Comparison of ENCODE assay signal across 9 mouse cellular contexts in the genomic region with DNA sequence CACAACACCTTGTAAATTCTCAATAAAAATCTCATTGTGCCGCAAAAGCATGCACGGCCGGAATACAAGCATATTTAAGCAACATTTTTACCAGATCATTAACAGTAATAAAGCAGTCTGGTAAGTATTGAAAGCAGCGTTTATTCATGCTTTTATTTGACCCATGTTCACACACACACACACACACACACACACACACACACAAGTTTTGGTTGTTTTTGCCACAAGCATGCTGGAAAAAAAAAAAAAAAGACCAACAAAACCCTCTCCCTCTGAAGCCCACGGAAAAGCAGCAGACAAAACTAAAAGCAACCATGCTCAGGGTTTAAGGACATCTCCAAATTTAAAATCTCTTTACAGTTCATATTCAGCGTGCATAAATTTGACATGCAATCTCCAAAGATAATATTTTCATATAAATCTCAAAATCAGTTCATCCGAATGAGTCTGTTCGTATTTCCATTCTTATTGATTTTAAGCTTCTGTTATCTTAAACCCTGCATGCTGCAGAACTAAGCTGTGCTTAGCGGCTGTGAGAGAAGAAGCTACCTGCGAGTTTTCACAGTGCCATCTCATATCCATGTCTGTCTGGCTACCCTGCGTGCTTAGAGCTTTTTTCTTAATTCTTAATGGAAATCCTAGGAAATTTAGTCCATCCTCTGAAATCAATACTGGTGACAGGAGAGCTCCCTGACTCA.
A peak's percentile ranks its signal among the peaks of the same experiment; 100 is the strongest.
DNase-seq lines count a peak whose midpoint lies in the region; ATAC-seq lines count a peak whose summit lies in the region.
"Had no signal": no experiment of that assay in that cellular context is flagged by ENCODE, and none has a peak within 500 bp of the region (broad histone marks: within the 10 kb centered on the region; RNA-seq: fewer than 3 reads in every experiment).

No protein-coding gene starts in this region.

- peak; percentile 6; the same call in 1 of the 2 replicates for ATAC-seq in heart, embryonic 11.5 days (replicated peaks; ENCODE audit: insufficient number of reproducible peaks, low FRiP score, low TSS enrichment)
- no peak; the same call in 1 of the 2 replicates for ATAC-seq in forebrain, embryonic 15.5 days (replicated peaks)
- ATAC-seq in limb, embryonic 15.5 days (ENCODE audit: insufficient number of reproducible peaks, low FRiP score, low TSS enrichment, low read depth), result no peak
- no peak for ATAC-seq in megakaryocyte progenitor cell, adult 5-6 weeks (replicated peaks; ENCODE audit: poor library complexity)
- ATAC-seq: CD4-positive, CD25-positive, alpha-beta regulatory T cell, adult 4 months had no signal

- intact Hi-C loops in left cerebral cortex, postnatal 10 days (cut with DNase I), result loop anchor here (10.0 kb wide), 1 partner anchor 433 kb away; no protein-coding TSS in a partner anchor

- no peak overlapping the region for H3K9ac ChIP-seq in heart, embryonic 11.5 days (ENCODE audit: low read depth, low read length)
- H3K9ac ChIP-seq in forebrain, embryonic 15.5 days (replicated peaks), result peak overlapping the region; percentile 49
- 0 out of 2 replicates have a peak overlapping the region, but pooled peaks have one; percentile 4 for H3K9ac ChIP-seq in limb, embryonic 15.5 days

- peak overlapping the region; percentile 35 for H3K4me3 ChIP-seq in heart, embryonic 11.5 days (ENCODE audit: low read depth, low read length)
- peak overlapping the region; percentile 44 for H3K4me3 ChIP-seq in forebrain, embryonic 15.5 days
- H3K4me3 ChIP-seq in limb, embryonic 15.5 days, result peak overlapping the region; percentile 38

- no peak overlapping the region for H3K27ac ChIP-seq in heart, embryonic 11.5 days (ENCODE audit: low read depth, low read length)
- H3K27ac ChIP-seq in forebrain, embryonic 15.5 days (replicated peaks), result peak overlapping the region; percentile 94
- H3K27ac ChIP-seq in limb, embryonic 15.5 days, result no peak overlapping the region

- 67% methylated on average over 11 of the region's 11 CpGs for WGBS in heart, embryonic 11.5 days (ENCODE audit: insufficient replicate concordance)
- WGBS in forebrain, embryonic 15.5 days, result 46% methylated on average over 11 of the region's 11 CpGs
- 46% methylated on average over 11 of the region's 11 CpGs for WGBS in limb, embryonic 15.5 days

- peak overlapping the region; percentile 61 for H3K4me2 ChIP-seq in heart, embryonic 11.5 days
- H3K4me2 ChIP-seq in forebrain, embryonic 15.5 days (replicated peaks), result peak overlapping the region; percentile 55
- peak overlapping the region; percentile 57 for H3K4me2 ChIP-seq in limb, embryonic 15.5 days

- H3K27me3 ChIP-seq in heart, embryonic 11.5 days (ENCODE audit: control insufficient read depth, insufficient read depth, low read length), result no peaks in the 10 kb centered on the region
- H3K27me3 ChIP-seq in forebrain, embryonic 15.5 days, result no peaks in the 10 kb centered on the region
- no peaks in the 10 kb centered on the region for H3K27me3 ChIP-seq in limb, embryonic 15.5 days

- DNase-seq in heart, adult 9 months (ENCODE audit: low spot score in 2 of 2), result no peak
- DNase-seq in MN1 (ENCODE audit: low spot score), result peak; percentile 5
- DNase-seq in left cerebral cortex, postnatal 10 days (ENCODE audit: extremely low spot score in 1 of 2, low spot score in 2 of 2), result no peak
- DNase-seq in adrenal gland, postnatal 14 days, result no peak

- H3K9me3 ChIP-seq in heart, embryonic 11.5 days (replicated peaks; ENCODE audit: control insufficient read depth, low read length), result no peaks in the 10 kb centered on the region
- no peaks in the 10 kb centered on the region for H3K9me3 ChIP-seq in forebrain, embryonic 15.5 days
- H3K9me3 ChIP-seq in limb, embryonic 15.5 days, result no peaks in the 10 kb centered on the region

- H3K36me3 ChIP-seq in heart, embryonic 11.5 days (ENCODE audit: control insufficient read depth, insufficient read depth, low read length), result no peaks in the 10 kb centered on the region
- no peaks in the 10 kb centered on the region for H3K36me3 ChIP-seq in forebrain, embryonic 15.5 days
- no peaks in the 10 kb centered on the region for H3K36me3 ChIP-seq in limb, embryonic 15.5 days

- no peaks in the 10 kb centered on the region for H3K4me1 ChIP-seq in heart, embryonic 11.5 days (ENCODE audit: control insufficient read depth, insufficient read depth, low read length)
- H3K4me1 ChIP-seq in forebrain, embryonic 15.5 days, result peaks cover 33% of the 10 kb centered on the region
- H3K4me1 ChIP-seq in limb, embryonic 15.5 days, result 0 out of 2 replicates have a peak, but pooled peaks cover 4% of the 10 kb centered on the region
